Mouse (Mus musculus) kidney, embryonic 15.5 days (tissue): ENCODE data around the gene Basp1. TPM values are rescaled to one million over a fixed set of nuclear protein-coding genes. Genes with fewer than 3 reads are reported as not detected.

Experiments used
- ATAC-seq: fragments of 200-750 bp; cut with Nextera tagmentation; replicated peaks from 2 replicates; pipeline ENCODE4 v1.8.0; 2017; ENCODE audit warnings: moderate TSS enrichment; ENCODE audit not compliant: low FRiP score
- H3K27ac ChIP-seq: fragments of 300-500 bp; sonication (generic); 2 replicates; pipeline ENCODE4 v1.5.1; 2015; ENCODE audit warnings: mild to moderate bottlenecking, inconsistent platforms
- H3K27me3 ChIP-seq: fragments of 300-500 bp; sonication (generic); 2 replicates; pipeline ENCODE4 v1.6.1; 2015; ENCODE audit warnings: inconsistent platforms
- H3K36me3 ChIP-seq: fragments of 300-500 bp; sonication (generic); 2 replicates; pipeline ENCODE4 v1.6.1; 2015; ENCODE audit warnings: inconsistent platforms
- H3K4me1 ChIP-seq: fragments of 300-500 bp; sonication (generic); 2 replicates; pipeline ENCODE4 v1.6.1; 2015; ENCODE audit warnings: inconsistent platforms
- H3K4me2 ChIP-seq: fragments of 300-500 bp; sonication (generic); 2 replicates; pipeline ENCODE4 v1.6.1; 2015; ENCODE audit warnings: moderate library complexity, mild to moderate bottlenecking, inconsistent platforms
- H3K4me3 ChIP-seq: fragments of 300-500 bp; sonication (generic); replicated peaks from 2 replicates; pipeline ENCODE4 v1.5.1; 2015; ENCODE audit warnings: mild to moderate bottlenecking, inconsistent platforms
- H3K9ac ChIP-seq: fragments of 300-500 bp; sonication (generic); 2 replicates; pipeline ENCODE4 v1.6.1; 2015; ENCODE audit warnings: mild to moderate bottlenecking, inconsistent platforms
- H3K9me3 ChIP-seq: fragments of 300-500 bp; sonication (generic); replicated peaks from 2 replicates; pipeline ENCODE4 v1.6.1; 2016; ENCODE audit warnings: inconsistent platforms
- WGBS: fragments of 180-500 bp; shearing (Covaris S2); methylation state at CpG from one replicate; pipeline ENCODE4 v1.1.7; 2015; ENCODE audit warnings: mixed read lengths; 5-methylcytosine and 5-hydroxymethylcytosine counted together
- polyA plus RNA-seq: library from polyadenylated mRNA; unstranded; fragments of >200 nt; fragmentation: Nextera tagmentation; extraction: Ambion mirVana; gene quantifications from 2 replicates; pipeline ENCODE4 v1.2.1, GENCODE M21; 2015

Gene Basp1
- polyA plus RNA-seq, 1 experiment from 2014 or later: 26.1 TPM

GRCm38 (mm10) chr15:25443140-25443790 lies 29.7 kb upstream of the Basp1 start:
- Histone ChIP-seq H3K9ac (no peak overlapping the region), H3K4me1 (peaks cover 59% of the 10 kb centered on the region), H3K9me3 (no peaks in the 10 kb centered on the region), H3K4me2 (0 out of 2 replicates have a peak overlapping the region, but pooled peaks have one; percentile 9), H3K36me3 (no peaks in the 10 kb centered on the region), H3K27me3 (no peaks in the 10 kb centered on the region), H3K4me3 (no peak overlapping the region), H3K27ac (peak overlapping the region; percentile 6; the same call in 1 of the 2 replicates)
- ATAC-seq: peak; percentile 69
- WGBS: 52% methylated on average over 8 of the region's 8 CpGs

- Histone ChIP-seq H3K36me3 (no peaks in the 10 kb centered on the region), H3K27me3 (no peaks in the 10 kb centered on the region), H3K9me3 (no peaks in the 10 kb centered on the region), H3K4me2 (no peak overlapping the region), H3K4me3 (no peak overlapping the region), H3K4me1 (peaks cover 59% of the 10 kb centered on the region), H3K9ac (no peak overlapping the region), H3K27ac (no peak overlapping the region)
- ATAC-seq: no peak
- 75% methylated on average over 9 of the region's 9 CpGs for WGBS
Measured at GRCm38 (mm10) chr15:25441868-25442185, 28.3 kb upstream of the Basp1 start.

GRCm38 (mm10) chr15:25440991-25441867 lies 27.7 kb upstream of the Basp1 start:
- Histone ChIP-seq H3K4me2 (peak overlapping the region; percentile 54), H3K27ac (no peak overlapping the region), H3K9ac (no peak overlapping the region), H3K4me3 (peak overlapping the region; percentile 29), H3K4me1 (peaks cover 55% of the 10 kb centered on the region), H3K9me3 (no peaks in the 10 kb centered on the region), H3K27me3 (no peaks in the 10 kb centered on the region), H3K36me3 (no peaks in the 10 kb centered on the region)
- peak; percentile 1; the same call in 1 of the 2 replicates for ATAC-seq
- WGBS: 12% methylated on average over 24 of the region's 24 CpGs

- 56% methylated on average over 8 of the region's 8 CpGs for WGBS
- no peaks in the 10 kb centered on the region for H3K9me3 ChIP-seq
- ATAC-seq: 0 out of 2 replicates have a peak, but pooled peaks have one; percentile 17
- H3K27me3 ChIP-seq: no peaks in the 10 kb centered on the region
- H3K4me2 ChIP-seq: 0 out of 2 replicates have a peak overlapping the region, but pooled peaks have one; percentile 1
- H3K4me1 ChIP-seq: peaks cover 46% of the 10 kb centered on the region
- peak overlapping the region; percentile 38 for H3K27ac ChIP-seq
- no peak overlapping the region for H3K9ac ChIP-seq
- no peaks in the 10 kb centered on the region for H3K36me3 ChIP-seq
- H3K4me3 ChIP-seq: no peak overlapping the region
Measured at GRCm38 (mm10) chr15:25440317-25440716, 26.8 kb upstream of the Basp1 start.

GRCm38 (mm10) chr15:25432341-25432740 lies 18.8 kb upstream of the Basp1 start:
- Histone ChIP-seq H3K36me3 (no peaks in the 10 kb centered on the region), H3K27me3 (no peaks in the 10 kb centered on the region), H3K4me2 (no peak overlapping the region), H3K9ac (no peak overlapping the region), H3K27ac (no peak overlapping the region), H3K4me1 (no peaks in the 10 kb centered on the region), H3K9me3 (no peaks in the 10 kb centered on the region), H3K4me3 (no peak overlapping the region)
- no peak for ATAC-seq
- 82% methylated on average over 1 of the region's 1 CpGs for WGBS

GRCm38 (mm10) chr15:25430167-25430566 lies 16.6 kb upstream of the Basp1 start:
- 76% methylated on average over 3 of the region's 3 CpGs for WGBS

GRCm38 (mm10) chr15:25429007-25429406 lies 15.4 kb upstream of the Basp1 start:
- no peaks in the 10 kb centered on the region for H3K4me1 ChIP-seq
- H3K9ac ChIP-seq: no peak overlapping the region
- no peaks in the 10 kb centered on the region for H3K9me3 ChIP-seq
- H3K36me3 ChIP-seq: no peaks in the 10 kb centered on the region
- H3K27me3 ChIP-seq: 0 out of 2 replicates have a peak, but pooled peaks cover 3% of the 10 kb centered on the region
- ATAC-seq: no peak
- no peak overlapping the region for H3K27ac ChIP-seq
- H3K4me3 ChIP-seq: no peak overlapping the region
- WGBS: 71% methylated on average over 7 of the region's 7 CpGs
- H3K4me2 ChIP-seq: no peak overlapping the region

More at GRCm38 (mm10) chr15:25430167-25430566, 16.6 kb upstream of the Basp1 start:
- Histone ChIP-seq H3K9me3 (no peaks in the 10 kb centered on the region), H3K36me3 (no peaks in the 10 kb centered on the region), H3K9ac (no peak overlapping the region), H3K4me2 (no peak overlapping the region), H3K27ac (no peak overlapping the region), H3K27me3 (0 out of 2 replicates have a peak, but pooled peaks cover 3% of the 10 kb centered on the region), H3K4me3 (no peak overlapping the region), H3K4me1 (no peaks in the 10 kb centered on the region)
- no peak for ATAC-seq

- Histone ChIP-seq H3K9ac (no peak overlapping the region), H3K4me3 (no peak overlapping the region), H3K27ac (no peak overlapping the region), H3K27me3 (0 out of 2 replicates have a peak, but pooled peaks cover 3% of the 10 kb centered on the region), H3K4me1 (no peaks in the 10 kb centered on the region), H3K9me3 (no peaks in the 10 kb centered on the region), H3K4me2 (no peak overlapping the region), H3K36me3 (no peaks in the 10 kb centered on the region)
- no peak for ATAC-seq
- WGBS: 41% methylated on average over 7 of the region's 7 CpGs
Measured at GRCm38 (mm10) chr15:25428551-25428950, 15.0 kb upstream of the Basp1 start.

- no peak overlapping the region for H3K27ac ChIP-seq
- no peak overlapping the region for H3K4me3 ChIP-seq
- no peaks in the 10 kb centered on the region for H3K9me3 ChIP-seq
- WGBS: 90% methylated on average over 9 of the region's 9 CpGs
- no peaks in the 10 kb centered on the region for H3K36me3 ChIP-seq
- H3K4me2 ChIP-seq: no peak overlapping the region
- no peak for ATAC-seq
- H3K4me1 ChIP-seq: peaks cover 6% of the 10 kb centered on the region; the same call in 1 of the 2 replicates
- H3K9ac ChIP-seq: no peak overlapping the region
- H3K27me3 ChIP-seq: no peaks in the 10 kb centered on the region
Measured at GRCm38 (mm10) chr15:25420266-25420665, 6.7 kb upstream of the Basp1 start.

GRCm38 (mm10) chr15:25416367-25416766 lies 2.8 kb upstream of the Basp1 start:
- WGBS: 59% methylated on average over 6 of the region's 6 CpGs
- Histone ChIP-seq H3K4me1 (peaks cover 15% of the 10 kb centered on the region; the same call in 1 of the 2 replicates), H3K27ac (no peak overlapping the region), H3K4me3 (no peak overlapping the region), H3K36me3 (no peaks in the 10 kb centered on the region), H3K9ac (no peak overlapping the region), H3K4me2 (no peak overlapping the region), H3K27me3 (no peaks in the 10 kb centered on the region), H3K9me3 (no peaks in the 10 kb centered on the region)
- ATAC-seq: no peak

- 80% methylated on average over 4 of the region's 4 CpGs for WGBS
- Histone ChIP-seq H3K4me2 (no peak overlapping the region), H3K9ac (no peak overlapping the region), H3K27ac (no peak overlapping the region), H3K4me3 (no peak overlapping the region), H3K4me1 (peaks cover 19% of the 10 kb centered on the region; the same call in 1 of the 2 replicates), H3K9me3 (no peaks in the 10 kb centered on the region), H3K27me3 (no peaks in the 10 kb centered on the region), H3K36me3 (no peaks in the 10 kb centered on the region)
- no peak for ATAC-seq
Measured at GRCm38 (mm10) chr15:25415958-25416357, 2.4 kb upstream of the Basp1 start.

GRCm38 (mm10) chr15:25414747-25415119 lies 1.2 kb upstream of the Basp1 start:
- no peaks in the 10 kb centered on the region for H3K27me3 ChIP-seq
- under 1% methylated on average over 14 of the region's 14 CpGs for WGBS
- H3K9ac ChIP-seq: peak overlapping the region; percentile 40; the same call in 1 of the 2 replicates
- H3K4me3 ChIP-seq: peak overlapping the region; percentile 88
- no peaks in the 10 kb centered on the region for H3K9me3 ChIP-seq
- H3K27ac ChIP-seq: peak overlapping the region; percentile 71; the same call in 1 of the 2 replicates
- H3K4me1 ChIP-seq: peaks cover 19% of the 10 kb centered on the region; the same call in 1 of the 2 replicates
- H3K36me3 ChIP-seq: no peaks in the 10 kb centered on the region
- peak; percentile 17 for ATAC-seq
- peak overlapping the region; percentile 73 for H3K4me2 ChIP-seq
